Mouse (Mus musculus) cerebellum, adult 18-20 months (tissue): Measurements from ENCODE around the gene Tgfb1i1.

Experiments
- DNase-seq, 2 experiments: peaks; one replicate each; pipeline ENCODE4 v3.0.0; 2021

The Tgfb1i1 gene

DNA sequence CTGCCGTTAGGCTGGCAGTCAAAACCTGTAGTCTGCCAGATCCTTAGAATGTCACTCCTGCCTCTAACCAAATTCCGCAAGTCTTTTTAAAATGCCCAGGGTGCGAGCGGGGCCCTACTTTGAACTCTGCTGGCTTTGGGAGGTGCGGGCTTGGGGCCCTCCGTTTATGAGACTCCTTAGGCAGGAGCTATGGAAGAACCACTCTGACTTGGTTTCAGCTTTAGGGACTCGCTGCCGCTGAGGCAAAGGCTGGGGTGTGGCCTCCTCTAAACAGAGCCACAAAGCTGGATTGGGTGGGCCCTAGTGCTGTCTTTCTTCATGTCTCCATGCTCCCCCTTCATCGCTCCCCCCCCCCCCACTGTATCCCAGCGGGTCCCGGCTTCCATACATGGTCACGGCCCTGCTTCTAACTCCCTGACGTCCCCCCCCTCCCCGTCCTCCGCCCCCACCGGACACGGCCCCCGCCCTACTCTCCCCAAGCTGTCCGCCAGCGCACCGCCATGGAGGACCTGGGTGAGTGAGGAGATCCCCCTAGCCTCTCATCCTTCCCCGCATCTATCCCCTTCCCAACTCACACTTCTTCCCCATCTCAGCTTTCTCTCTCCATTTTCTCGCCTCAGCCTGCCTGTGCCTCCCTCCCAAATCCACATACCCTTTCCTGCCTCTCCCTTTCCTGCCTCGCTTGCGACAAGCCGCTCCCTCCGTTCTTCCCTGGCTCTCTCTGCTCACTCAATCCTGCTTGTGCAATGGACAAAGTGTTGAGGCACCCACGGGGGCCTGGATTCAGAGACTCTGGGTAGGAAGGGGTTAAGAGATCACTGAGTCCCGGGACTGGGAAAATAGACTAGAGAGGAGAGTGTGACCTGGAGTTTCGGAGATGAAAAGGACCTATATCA lies at the start of gene Tgfb1i1:
Tgfb1i1 (plus strand) TSS at position 317 of the 896 bp plus-strand sequence.
- DNase-seq = peak in 1 of 2 experiments; percentile 58

GRCm38 (mm10) chr7:128201607-128202006 lies 45.0 kb upstream of the Tgfb1i1 start:
- no peak for DNase-seq

GRCm38 (mm10) chr7:128203071-128203470 lies 43.5 kb upstream of the Tgfb1i1 start:
- DNase-seq = no peak

DNA sequence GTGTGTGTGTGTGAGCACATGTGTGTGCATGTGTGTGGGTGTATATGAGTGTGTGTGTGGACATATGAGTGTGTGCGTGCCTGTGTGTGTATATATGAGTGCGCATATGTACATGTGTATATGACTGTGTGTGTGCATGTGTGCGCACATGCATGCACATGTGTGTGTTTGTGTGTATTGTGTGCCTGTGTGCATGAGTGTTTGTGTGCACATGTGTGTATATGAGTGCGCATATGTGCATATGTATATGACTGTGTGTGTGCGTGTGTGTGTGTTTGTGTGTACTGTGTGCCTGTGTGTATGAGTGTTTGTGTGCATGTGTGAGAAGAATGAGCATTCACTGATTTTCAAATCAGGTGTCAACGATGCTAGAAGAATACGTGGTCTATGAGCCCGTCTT lies 42.4 kb upstream of the Tgfb1i1 start:
- no peak for DNase-seq

DNA sequence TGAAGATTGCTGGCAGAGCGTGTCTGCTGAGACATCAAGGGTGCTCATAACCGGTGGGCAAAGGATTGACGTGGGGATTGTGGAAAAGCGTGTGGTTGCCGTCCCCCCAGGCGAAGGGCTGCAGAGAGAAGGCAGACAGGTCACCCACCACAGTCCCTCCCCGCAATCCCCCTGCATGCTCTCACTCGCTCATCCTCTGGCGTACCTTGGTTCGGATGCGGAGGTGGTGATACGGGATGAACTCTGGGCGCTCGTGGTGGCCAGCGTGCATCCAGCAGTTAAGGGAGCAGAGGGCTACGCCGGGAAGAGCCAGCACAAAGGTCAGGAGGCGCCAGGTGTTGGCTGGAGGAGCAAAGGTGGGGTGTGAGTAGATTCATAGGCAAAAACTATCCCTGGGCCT lies 40.9 kb upstream of the Tgfb1i1 start:
- no peak for DNase-seq

GRCm38 (mm10) chr7:128206152-128206551 lies 40.5 kb upstream of the Tgfb1i1 start, which contains the start of gene Cox6a2:
TSS of gene Cox6a2 (minus strand) at chr7:128206387.
- no peak for DNase-seq

DNA sequence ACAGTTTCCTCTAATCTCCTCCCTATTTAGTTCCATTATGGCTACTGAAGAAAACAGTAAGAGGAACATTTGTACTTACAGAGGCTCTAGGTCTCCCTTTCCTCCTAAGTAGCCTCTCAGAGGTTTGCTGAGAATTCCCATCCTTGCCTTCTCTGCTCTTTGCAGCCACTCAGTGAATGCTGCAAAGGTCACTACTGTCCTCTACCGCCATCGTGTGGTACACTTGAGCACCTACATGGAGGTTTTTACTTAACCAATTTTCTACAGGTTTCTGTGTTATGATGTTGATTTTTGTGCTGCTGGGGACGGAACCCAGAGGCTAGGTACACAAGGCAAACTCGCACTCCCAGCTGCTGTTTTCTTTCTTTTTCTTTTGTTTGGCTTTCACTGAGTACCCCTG lies 38.4 kb upstream of the Tgfb1i1 start:
- peak; percentile 59 to 76 for DNase-seq

DNA sequence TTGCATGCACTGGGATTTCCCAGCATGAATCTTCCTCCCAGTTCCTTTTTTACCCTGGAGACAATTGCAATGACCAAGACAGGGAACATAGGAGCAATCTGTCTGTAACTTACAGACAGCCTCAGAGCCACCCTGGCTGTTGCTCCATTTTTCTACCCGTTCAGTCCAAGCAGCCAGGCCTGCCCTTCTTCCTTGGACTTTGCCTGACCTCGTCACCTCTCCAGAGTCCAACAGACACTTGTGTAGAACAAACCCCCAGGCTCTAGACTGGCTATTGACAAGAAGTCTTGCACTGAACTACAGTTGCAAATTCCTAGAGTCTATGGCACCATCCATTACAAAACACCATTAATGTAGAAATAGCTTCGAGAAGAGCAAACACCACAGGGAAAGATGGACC lies 36.8 kb upstream of the Tgfb1i1 start:
- no peak for DNase-seq

DNA sequence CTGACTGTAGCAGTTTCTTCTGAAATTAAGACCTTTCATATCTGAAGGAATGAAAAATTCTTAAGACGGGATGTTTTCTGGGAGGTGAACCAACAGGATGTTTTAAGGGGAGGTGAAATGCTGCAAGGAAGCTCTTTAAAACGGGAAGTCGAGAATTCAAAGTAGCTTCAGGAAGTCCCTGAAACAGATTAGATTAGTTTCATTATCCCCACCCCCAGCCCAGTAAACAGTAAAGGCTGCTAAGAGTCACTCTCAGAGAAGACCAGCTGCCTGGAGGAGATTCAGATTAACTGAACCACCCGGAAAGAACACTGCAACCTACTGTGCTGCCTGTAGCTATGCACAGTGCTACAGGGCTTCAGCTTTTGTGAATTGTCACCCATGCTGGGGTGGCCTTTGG lies 26.7 kb upstream of the Tgfb1i1 start:
- no peak for DNase-seq

DNA sequence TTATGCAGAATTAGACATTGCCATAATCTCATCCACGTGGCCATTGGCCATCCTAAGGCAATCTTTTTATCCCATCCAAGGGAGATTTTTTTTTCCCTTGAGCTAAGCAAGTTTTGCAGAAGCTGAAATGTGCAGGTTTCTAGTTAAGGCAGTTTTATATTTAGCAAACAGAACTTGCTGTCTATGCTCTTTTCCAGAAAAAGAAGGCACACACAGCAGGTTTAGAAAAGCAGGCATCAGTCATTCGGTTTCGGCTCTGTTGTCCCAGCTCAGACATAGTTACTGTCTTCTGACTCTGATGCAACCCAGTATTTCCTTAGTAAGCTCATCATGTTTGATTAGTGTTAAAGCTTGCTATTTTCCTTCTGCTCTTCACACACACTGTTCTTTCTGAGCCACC lies 25.7 kb upstream of the Tgfb1i1 start:
- no peak for DNase-seq

- DNase-seq = no peak
Observed at GRCm38 (mm10) chr7:128231741-128232140, 14.9 kb upstream of the Tgfb1i1 start.

DNA sequence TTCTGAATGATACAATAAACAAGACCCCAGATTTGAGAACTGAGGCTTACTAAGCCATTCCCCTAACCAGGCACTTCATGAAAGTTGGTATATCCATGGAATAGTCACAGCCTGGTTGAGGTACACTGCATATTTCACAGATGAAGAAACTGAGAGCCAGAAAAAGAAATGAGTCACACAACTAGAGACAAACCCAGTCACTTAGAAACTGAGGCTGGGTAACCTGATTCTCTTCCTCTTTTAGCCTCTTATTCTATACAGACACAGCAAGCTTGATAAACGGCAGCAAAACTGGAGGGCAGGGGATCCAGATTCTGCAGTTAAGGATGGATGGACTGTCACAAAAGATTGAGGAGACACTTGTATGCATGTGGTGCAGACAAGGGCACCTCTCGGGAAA lies 11.8 kb upstream of the Tgfb1i1 start:
- no peak for DNase-seq

- DNase-seq = no peak
Observed at GRCm38 (mm10) chr7:128235481-128235880, 11.1 kb upstream of the Tgfb1i1 start.

GRCm38 (mm10) chr7:128236426-128236825 lies 10.2 kb upstream of the Tgfb1i1 start:
- DNase-seq = no peak

- peak; percentile 82 to 91 for DNase-seq
Observed at GRCm38 (mm10) chr7:128236856-128237592, 9.6 kb upstream of the Tgfb1i1 start, which contains the start of gene Armc5. TSS of gene Armc5 (plus strand) at chr7:128237342.

- no peak for DNase-seq
Observed at GRCm38 (mm10) chr7:128237593-128237926, 9.1 kb upstream of the Tgfb1i1 start.

- DNase-seq = peak; percentile 100
Observed at GRCm38 (mm10) chr7:128237927-128238778, 8.5 kb upstream of the Tgfb1i1 start, which contains the start of gene 9130023H24Rik. TSS of gene 9130023H24Rik (minus strand) at chr7:128238031.

- DNase-seq = peak; percentile 30 to 33
Observed at GRCm38 (mm10) chr7:128238991-128239390, 7.6 kb upstream of the Tgfb1i1 start.

DNA sequence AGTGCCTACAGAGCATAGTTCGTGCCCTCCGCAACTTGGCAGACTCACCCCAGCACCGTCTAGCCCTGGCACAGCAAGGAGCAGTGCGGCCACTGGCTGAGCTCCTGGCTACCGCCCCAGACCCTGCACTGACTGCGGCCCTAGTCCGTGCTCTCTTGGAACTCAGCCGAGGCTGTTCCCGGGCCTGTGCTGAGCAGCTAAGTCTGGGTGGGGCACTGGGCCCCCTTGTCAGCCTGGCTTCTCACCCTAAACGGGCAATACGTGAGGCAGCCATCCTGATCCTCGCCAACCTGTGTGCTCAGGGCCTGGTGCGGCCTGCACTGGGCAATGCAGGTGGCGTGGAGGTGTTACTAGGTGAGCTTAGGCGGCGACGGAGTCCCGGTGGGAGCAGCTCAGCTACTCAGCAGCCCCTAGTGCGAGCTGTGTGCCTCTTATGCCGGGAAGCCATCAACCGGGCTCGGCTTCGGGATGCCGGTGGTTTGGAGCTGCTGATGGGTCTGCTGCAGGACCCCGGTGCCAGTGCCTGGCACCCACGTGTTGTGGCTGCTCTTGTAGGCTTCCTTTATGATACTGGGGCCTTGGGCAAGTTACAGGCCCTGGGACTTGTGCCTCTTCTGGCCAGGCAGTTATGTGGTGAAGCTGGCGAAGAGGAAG lies 6.4 kb upstream of the Tgfb1i1 start:
- peak; percentile 33 to 39 for DNase-seq

DNA sequence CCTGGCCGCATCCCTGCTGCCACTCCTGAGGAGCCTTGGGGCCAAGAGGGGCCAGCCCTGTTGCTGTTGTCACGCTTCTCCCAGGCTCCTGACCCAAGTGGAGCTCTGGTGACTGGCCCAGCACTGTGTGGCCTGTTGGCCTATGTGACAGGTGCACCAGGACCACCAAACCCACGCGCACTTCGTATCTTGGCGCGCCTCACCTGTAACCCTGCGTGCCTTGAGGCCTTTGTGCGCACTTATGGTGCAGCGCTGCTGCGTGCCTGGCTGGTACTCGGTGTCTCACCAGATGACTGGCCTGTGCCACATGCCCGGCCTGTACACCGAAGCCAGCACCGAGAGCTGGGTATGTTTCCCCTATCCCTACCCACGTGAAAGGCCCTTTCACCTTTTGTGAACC lies 4.3 kb upstream of the Tgfb1i1 start:
- no peak for DNase-seq

DNA sequence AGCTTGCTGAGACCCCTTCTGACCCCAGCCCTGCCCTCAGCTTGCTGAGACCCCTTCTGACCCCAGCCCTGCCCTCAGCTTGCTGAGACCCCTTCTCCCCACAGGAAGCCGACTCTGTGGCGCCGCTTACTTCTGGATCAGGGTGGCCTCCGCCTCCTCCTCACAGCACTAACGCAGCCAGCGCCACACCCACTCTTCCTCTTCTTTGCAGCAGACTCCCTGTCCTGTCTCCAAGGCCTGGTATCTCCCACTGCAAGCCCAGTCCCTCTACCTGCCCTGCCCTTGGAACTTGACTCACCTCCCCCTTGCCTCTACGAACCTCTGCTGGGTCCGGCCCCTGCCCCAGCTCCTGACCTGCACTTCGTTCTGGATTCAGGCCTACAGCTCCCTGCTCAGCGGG lies 2.7 kb upstream of the Tgfb1i1 start:
- peak in 1 of 2 experiments; percentile 10 for DNase-seq

DNA sequence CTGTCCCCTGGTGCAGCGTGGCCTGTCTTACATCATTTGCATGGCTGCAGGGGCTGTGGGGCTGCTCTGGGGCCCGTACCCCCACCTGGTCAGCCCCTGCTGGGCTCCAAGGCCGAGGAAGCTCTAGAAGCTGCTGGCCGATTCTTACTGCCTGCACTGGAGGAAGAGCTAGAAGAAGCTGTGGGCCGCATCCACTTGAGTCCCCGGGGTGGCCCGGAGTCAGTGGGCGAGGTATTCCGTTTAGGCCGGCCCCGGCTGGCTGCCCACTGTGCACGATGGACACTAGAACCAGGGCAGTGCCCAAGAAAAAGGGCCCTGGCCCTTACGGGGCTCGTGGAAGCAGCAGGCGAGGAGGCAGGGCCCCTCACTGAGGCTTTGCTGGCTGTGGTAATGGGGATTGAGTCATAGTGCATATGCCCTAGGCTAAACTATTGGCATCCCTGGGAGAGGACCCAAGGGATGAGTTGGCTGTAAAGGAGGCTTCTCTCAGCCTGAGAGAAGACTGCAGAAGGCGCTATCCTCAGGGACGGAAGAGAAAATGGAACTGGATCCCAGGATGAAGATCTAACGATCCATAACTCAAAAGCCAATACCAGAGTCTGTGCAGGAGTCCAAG lies 2.1 kb upstream of the Tgfb1i1 start:
- DNase-seq = no peak
